Mouse (Mus musculus) neural tube, embryonic 10.5 days (tissue): ENCODE data around the gene Hoxb8.

Experiments used
- DNase-seq: peaks from one replicate; pipeline ENCODE4 v3.0.0-alpha.2; 2017; ENCODE audit warnings: low spot score; ENCODE audit errors: extremely low spot score

The Hoxb8 gene

GRCm38 (mm10) chr11:96332105-96332504 lies 50.4 kb downstream of the Hoxb8 start:
- DNase-seq = no peak

- no peak for DNase-seq
These were observed 50.9 kb downstream of the Hoxb8 start for GRCm38 (mm10) chr11:96332618-96333032.

- DNase-seq = no peak
These were observed 51.7 kb downstream of the Hoxb8 start for GRCm38 (mm10) chr11:96333241-96334001.

GRCm38 (mm10) chr11:96334002-96334364 lies 52.3 kb downstream of the Hoxb8 start:
- no peak for DNase-seq
